Mouse (Mus musculus) heart, adult 2 months (tissue): ENCODE measurements at regions not wholly inside any gene's neighbourhood (a gene's known extent, or its start where the extent isn't known, plus 50 kb on each side); places are given as distances from the start of the nearest gene placed in this dataset.

Experiments used
- CTCF ChIP-seq: fragments of 200-600 bp; IDR thresholded peaks from 2 replicates; pipeline ENCODE4 v1.8.1; 2022; ENCODE audit warnings: antibody characterized with exemption, mild to moderate bottlenecking, moderate library complexity
- EP300 ChIP-seq: fragments of 200-500 bp; IDR thresholded peaks from 2 replicates; pipeline ENCODE4 v1.6.1; 2011; ENCODE audit warnings: low read depth, low read length, control low read depth; ENCODE audit not compliant: insufficient read depth

GRCm38 (mm10) chr6:58756309-58757015, 74.8 kb upstream of the Herc3 start:
- TF ChIP-seq CTCF (no peak), EP300 (no peak)
